Mouse (Mus musculus) liver, adult 2 months (tissue): Measurements from ENCODE around the gene Vsig10l. TPM values are rescaled to one million over a fixed set of nuclear protein-coding genes. Genes with fewer than 3 reads are reported as not detected.
A peak's percentile ranks its signal among the peaks of the same experiment; 100 is the strongest.

Experiments
- DNase-seq: peaks from one replicate; pipeline ENCODE4 v3.0.0-alpha.2; 2011; ENCODE audit warnings: low read depth, low spot score; ENCODE audit errors: extremely low read depth
- H3K27ac ChIP-seq: fragments of 200-500 bp; replicated peaks from 2 replicates; pipeline ENCODE4 v1.5.1; 2012; ENCODE audit warnings: low read depth, mild to moderate bottlenecking, control low read depth, inconsistent platforms, low read length; ENCODE audit not compliant: insufficient read depth
- H3K27me3 ChIP-seq: fragments of 200-500 bp; 2 replicates; pipeline ENCODE4 v1.6.1; 2012; ENCODE audit warnings: mild to moderate bottlenecking, moderate library complexity, low read length, inconsistent platforms; ENCODE audit not compliant: control insufficient read depth, insufficient read depth
- H3K36me3 ChIP-seq: fragments of 200-500 bp; 2 replicates; pipeline ENCODE4 v1.6.1; 2012; ENCODE audit warnings: low read length, inconsistent platforms; ENCODE audit not compliant: control insufficient read depth, insufficient read depth
- H3K4me1 ChIP-seq: fragments of 200-500 bp; 2 replicates; pipeline ENCODE4 v1.6.1; 2011; ENCODE audit warnings: low read length; ENCODE audit not compliant: control insufficient read depth, insufficient read depth
- H3K4me3 ChIP-seq: fragments of 200-500 bp; 2 replicates; pipeline ENCODE4 v1.5.1; 2011; ENCODE audit warnings: low read depth, mild to moderate bottlenecking, control low read depth, low read length, moderate library complexity; ENCODE audit not compliant: insufficient read depth
- H3K79me2 ChIP-seq: fragments of 200-500 bp; 2 replicates; pipeline ENCODE4 v1.6.1; 2012; ENCODE audit warnings: inconsistent platforms, mild to moderate bottlenecking, low read length, moderate library complexity; ENCODE audit not compliant: control insufficient read depth, insufficient read depth
- H3K9ac ChIP-seq: fragments of 200-500 bp; 2 replicates; pipeline ENCODE4 v1.6.1; 2012; ENCODE audit warnings: low read depth, mild to moderate bottlenecking, control low read depth, inconsistent platforms, low read length
- CTCF ChIP-seq: fragments of 200-500 bp; IDR thresholded peaks from 2 replicates; pipeline ENCODE4 v1.5.1; 2011; ENCODE audit warnings: low read depth, low read length, control low read depth
- POLR2A ChIP-seq: fragments of 200-500 bp; IDR thresholded peaks from 2 replicates; pipeline ENCODE4 v1.6.1; 2011; ENCODE audit warnings: low read length, control low read depth; ENCODE audit not compliant: insufficient read depth; ENCODE audit errors: extremely low read depth
- whole genome bisulfite sequencing: fragments of 180-500 bp; shearing (Covaris S2); methylation state at CpG from one replicate; pipeline ENCODE4 v1.1.7; 2018; 5-methylcytosine and 5-hydroxymethylcytosine counted together
- polyA plus RNA-seq: library from polyadenylated mRNA; depleted of rRNA; stranded (reverse); fragments of >200 nt; gene quantifications from 2 replicates; pipeline ENCODE4 v1.2.3, GENCODE M21; 2012
- total RNA-seq: library from RNA; depleted of rRNA; stranded (reverse); fragments of >200 nt; gene quantifications from 2 replicates; pipeline ENCODE4 v1.2.3, GENCODE M21; 2014

The Vsig10l gene
- total and polyA plus RNA-seq, 2 experiments, result 0.37 to 1.6 TPM

- H3K79me2 ChIP-seq, result no peaks in the 10 kb centered on the region
- TF ChIP-seq CTCF (no peak), POLR2A (no peak)
- DNase-seq, result no peak
- H3K36me3 ChIP-seq, result no peaks in the 10 kb centered on the region
- H3K4me1 ChIP-seq, result no peaks in the 10 kb centered on the region
- H3K4me3 ChIP-seq, result no peak overlapping the region
- no peak overlapping the region for H3K9ac ChIP-seq
- peaks cover 9% of the 10 kb centered on the region; the same call in 1 of the 2 replicates for H3K27me3 ChIP-seq
- 57% methylated on average over 9 of the region's 9 CpGs for WGBS
- no peak overlapping the region for H3K27ac ChIP-seq
Observed at GRCm38 (mm10) chr7:43490861-43491260, 27.9 kb downstream of the Vsig10l start.

- TF ChIP-seq CTCF, result peak; percentile 60
- TF ChIP-seq POLR2A, result no peak
- Histone ChIP-seq H3K79me2 (no peaks in the 10 kb centered on the region), H3K27me3 (peaks cover 4% of the 10 kb centered on the region; the same call in 1 of the 2 replicates), H3K9ac (no peak overlapping the region), H3K36me3 (no peaks in the 10 kb centered on the region), H3K4me3 (no peak overlapping the region), H3K4me1 (no peaks in the 10 kb centered on the region), H3K27ac (no peak overlapping the region)
- peak; percentile 5 for DNase-seq
- 21% methylated on average over 21 of the region's 21 CpGs for WGBS
Observed at GRCm38 (mm10) chr7:43495343-43496021, 32.5 kb downstream of the Vsig10l start.

- H3K27ac ChIP-seq, result no peak overlapping the region
Observed at GRCm38 (mm10) chr7:43511707-43512478, 48.9 kb downstream of the Vsig10l start.

GRCm38 (mm10) chr7:43512519-43512918 lies 49.6 kb downstream of the Vsig10l start:
- no peak overlapping the region for H3K9ac ChIP-seq
- WGBS, result 80% methylated on average over 4 of the region's 4 CpGs
- no peaks in the 10 kb centered on the region; the same call in 1 of the 2 replicates for H3K27me3 ChIP-seq
- no peak overlapping the region for H3K4me3 ChIP-seq
- TF ChIP-seq CTCF, result no peak
- no peaks in the 10 kb centered on the region for H3K4me1 ChIP-seq
- no peak for DNase-seq
- no peaks in the 10 kb centered on the region for H3K79me2 ChIP-seq
- no peak overlapping the region for H3K27ac ChIP-seq
- no peaks in the 10 kb centered on the region for H3K36me3 ChIP-seq

More at GRCm38 (mm10) chr7:43511707-43512478, 48.9 kb downstream of the Vsig10l start:
- Histone ChIP-seq H3K4me1 (no peaks in the 10 kb centered on the region), H3K36me3 (no peaks in the 10 kb centered on the region), H3K9ac (no peak overlapping the region), H3K4me3 (no peak overlapping the region), H3K27me3 (no peaks in the 10 kb centered on the region; the same call in 1 of the 2 replicates), H3K79me2 (no peaks in the 10 kb centered on the region)
- no peak for DNase-seq
- TF ChIP-seq CTCF (no peak), POLR2A (no peak)
- 46% methylated on average over 4 of the region's 4 CpGs for WGBS

- Histone ChIP-seq H3K27ac (no peak overlapping the region), H3K4me3 (no peak overlapping the region), H3K9ac (no peak overlapping the region), H3K79me2 (no peaks in the 10 kb centered on the region), H3K36me3 (no peaks in the 10 kb centered on the region), H3K4me1 (no peaks in the 10 kb centered on the region), H3K27me3 (no peaks in the 10 kb centered on the region; the same call in 1 of the 2 replicates)
- WGBS, result 79% methylated on average over 5 of the region's 5 CpGs
- DNase-seq, result no peak
- TF ChIP-seq POLR2A, result no peak
- TF ChIP-seq CTCF, result no peak
Observed at GRCm38 (mm10) chr7:43515076-43515475, 52.1 kb downstream of the Vsig10l start.
